Mouse (Mus musculus) limb, embryonic 10.5 days (tissue): ENCODE data around the gene Crhr1. TPM values are rescaled to one million over a fixed set of nuclear protein-coding genes. Genes with fewer than 3 reads are reported as not detected.

Experiments
- DNase-seq: peaks from one replicate; pipeline ENCODE4 v3.0.0-alpha.2; 2017; ENCODE audit warnings: low spot score
- H3K27ac ChIP-seq: fragments of 300-500 bp; sonication (generic); 2 replicates; pipeline ENCODE4 v1.5.1; 2016; ENCODE audit warnings: mild to moderate bottlenecking
- H3K27me3 ChIP-seq: fragments of 300-500 bp; sonication (generic); 2 replicates; pipeline ENCODE4 v1.6.1; 2016; ENCODE audit warnings: low read depth, mild to moderate bottlenecking; ENCODE audit not compliant: poor library complexity, severe bottlenecking
- H3K36me3 ChIP-seq: fragments of 300-500 bp; sonication (generic); 2 replicates; pipeline ENCODE4 v1.6.1; 2016; ENCODE audit warnings: mild to moderate bottlenecking, moderate library complexity
- H3K4me1 ChIP-seq: fragments of 300-500 bp; sonication (generic); 2 replicates; pipeline ENCODE4 v1.6.1; 2016
- H3K4me3 ChIP-seq: fragments of 300-500 bp; sonication (generic); 2 replicates; pipeline ENCODE4 v1.5.1; 2016; ENCODE audit warnings: mild to moderate bottlenecking, moderate library complexity
- H3K9me3 ChIP-seq: fragments of 300-500 bp; sonication (generic); replicated peaks from 2 replicates; pipeline ENCODE4 v1.6.1; 2016; ENCODE audit warnings: mild to moderate bottlenecking
- WGBS: fragments of 180-500 bp; shearing (Covaris S2); methylation state at CpG from one replicate; pipeline ENCODE4 v1.1.7; 2016; 5-methylcytosine and 5-hydroxymethylcytosine counted together
- polyA plus RNA-seq: library from polyadenylated mRNA; unstranded; fragments of >200 nt; fragmentation: Nextera tagmentation; extraction: Ambion mirVana; gene quantifications from 2 replicates; pipeline ENCODE4 v1.2.1, GENCODE M21; 2016

The Crhr1 gene
- polyA plus RNA-seq = 1.1 and 1.5 TPM in 2 replicates

DNA sequence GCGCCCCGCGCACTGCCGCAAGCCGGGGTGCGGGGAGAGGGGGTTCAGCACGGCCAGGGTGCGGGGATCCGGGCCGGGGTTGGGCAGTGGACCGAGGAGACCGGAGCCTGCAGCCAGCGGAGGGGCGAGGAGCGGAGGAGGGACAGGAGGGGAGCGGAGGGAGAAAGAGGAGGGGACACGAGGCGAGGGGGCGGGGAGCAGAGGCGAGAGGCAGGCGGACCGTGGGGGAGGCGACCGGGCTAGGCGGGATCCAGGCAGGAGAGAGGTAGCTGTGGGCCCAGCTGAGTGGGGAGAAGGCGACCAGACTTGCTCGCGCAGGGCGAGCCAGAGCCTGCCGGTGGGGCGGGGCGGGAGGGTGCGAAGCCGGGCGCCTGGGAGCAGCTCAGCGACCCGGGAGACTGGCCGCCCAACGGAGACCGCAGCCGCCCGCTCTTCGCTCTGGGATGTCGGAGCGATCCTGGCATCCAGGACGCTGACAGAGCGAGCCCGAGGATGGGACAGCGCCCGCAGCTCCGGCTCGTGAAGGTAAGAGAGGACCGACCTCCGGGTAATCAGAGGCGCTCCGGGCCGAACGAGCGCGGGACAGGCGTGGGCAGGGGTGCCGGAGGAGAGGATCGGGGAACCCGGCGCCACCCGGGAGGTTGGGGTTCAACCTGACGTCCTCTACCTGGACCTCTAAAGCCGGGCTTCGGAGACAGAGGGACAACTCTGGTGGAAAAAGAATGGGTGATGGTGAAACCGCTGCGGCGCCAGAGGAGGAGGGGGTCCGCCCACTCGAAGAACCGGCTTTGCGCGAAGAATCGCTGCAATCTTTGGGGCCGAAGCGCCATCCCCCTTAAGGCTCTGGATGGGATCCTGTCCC, at the start of gene Crhr1:
Crhr1 (plus strand) TSS at position 276 of the 862 bp plus-strand sequence.
- Histone ChIP-seq H3K27ac (peak within 1 kb of the TSS; percentile 76), H3K36me3 (no peaks in the 10 kb centered on the region), H3K27me3 (peaks cover 85% of the 10 kb centered on the region), H3K9me3 (no peaks in the 10 kb centered on the region), H3K4me3 (peak within 1 kb of the TSS; percentile 68), H3K4me1 (peaks cover 22% of the 10 kb centered on the region)
- DNase-seq = peak; percentile 76
- WGBS = 1% methylated on average over 80 of the region's 80 CpGs

GRCm38 (mm10) chr11:104083248-104083647, 49.4 kb upstream of the Crhr1 start:
- Histone ChIP-seq H3K36me3 (no peaks in the 10 kb centered on the region), H3K4me1 (peaks cover 6% of the 10 kb centered on the region), H3K27me3 (no peaks in the 10 kb centered on the region), H3K9me3 (no peaks in the 10 kb centered on the region), H3K27ac (no peak overlapping the region), H3K4me3 (no peak overlapping the region)
- 96% methylated on average over 6 of the region's 7 CpGs for WGBS
- no peak for DNase-seq

DNA sequence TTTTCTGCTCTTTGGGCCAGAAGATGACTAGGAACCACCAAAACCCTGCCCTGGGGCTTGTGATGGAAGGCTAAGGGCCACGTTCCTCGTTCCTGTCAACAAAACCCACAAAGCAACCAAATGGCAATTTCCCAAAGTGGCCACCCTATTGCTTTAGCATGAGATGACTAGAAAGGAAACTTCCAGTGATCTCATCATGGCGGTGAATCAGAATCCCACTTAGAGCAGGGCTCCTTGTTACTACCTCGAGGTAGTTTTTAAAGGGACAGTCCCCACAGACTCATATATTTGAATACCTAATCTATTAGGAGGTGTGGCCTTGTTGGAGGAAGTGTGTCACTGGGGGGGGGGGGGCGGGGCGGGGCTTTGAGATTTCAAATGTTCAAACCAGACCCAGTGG, 48.9 kb upstream of the Crhr1 start:
- peaks cover 6% of the 10 kb centered on the region for H3K4me1 ChIP-seq
- no peak for DNase-seq
- H3K27me3 ChIP-seq = no peaks in the 10 kb centered on the region
- H3K36me3 ChIP-seq = no peaks in the 10 kb centered on the region
- WGBS = 82% methylated on average over 6 of the region's 6 CpGs
- H3K4me3 ChIP-seq = no peak overlapping the region
- no peak overlapping the region for H3K27ac ChIP-seq
- H3K9me3 ChIP-seq = no peaks in the 10 kb centered on the region

- no peak overlapping the region for H3K27ac ChIP-seq
- no peaks in the 10 kb centered on the region for H3K9me3 ChIP-seq
- WGBS = 76% methylated on average over 10 of the region's 10 CpGs
- no peaks in the 10 kb centered on the region for H3K36me3 ChIP-seq
- no peak overlapping the region for H3K4me3 ChIP-seq
- H3K27me3 ChIP-seq = no peaks in the 10 kb centered on the region
- no peak for DNase-seq
- H3K4me1 ChIP-seq = peaks cover 6% of the 10 kb centered on the region
These were observed 44.1 kb upstream of the Crhr1 start for GRCm38 (mm10) chr11:104088519-104088918.

DNA sequence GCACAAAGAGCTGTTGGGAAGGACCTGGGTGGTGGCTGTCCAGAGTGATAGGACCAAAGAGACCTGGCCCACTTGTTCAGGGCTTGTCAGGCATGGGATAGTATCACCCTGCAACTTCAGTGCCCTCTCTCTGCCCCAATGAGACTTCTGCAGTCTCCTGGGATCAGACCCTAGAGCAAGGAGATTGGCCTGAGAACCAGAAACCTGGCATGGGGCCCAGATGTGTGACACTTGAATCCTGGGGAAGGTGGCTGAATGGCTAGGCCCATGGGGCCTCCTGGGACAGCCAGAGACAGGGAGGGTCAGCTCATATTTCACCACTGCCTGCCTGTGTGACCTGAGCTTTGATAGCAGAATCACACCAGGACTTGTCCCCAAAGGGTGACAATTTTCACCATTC, 41.9 kb upstream of the Crhr1 start:
- Histone ChIP-seq H3K27me3 (no peaks in the 10 kb centered on the region), H3K36me3 (no peaks in the 10 kb centered on the region)
- no peak for DNase-seq

GRCm38 (mm10) chr11:104095151-104095550, 37.5 kb upstream of the Crhr1 start:
- WGBS = 62% methylated on average over 3 of the region's 3 CpGs
- DNase-seq = no peak
- Histone ChIP-seq H3K36me3 (no peaks in the 10 kb centered on the region), H3K4me1 (peaks cover 13% of the 10 kb centered on the region), H3K27me3 (no peaks in the 10 kb centered on the region), H3K27ac (no peak overlapping the region), H3K9me3 (no peaks in the 10 kb centered on the region), H3K4me3 (no peak overlapping the region)

More for the DNA sequence above, 41.9 kb upstream of the Crhr1 start:
- H3K9me3 ChIP-seq = no peaks in the 10 kb centered on the region
- H3K4me1 ChIP-seq = no peaks in the 10 kb centered on the region
- H3K4me3 ChIP-seq = no peak overlapping the region
- H3K27ac ChIP-seq = no peak overlapping the region

DNA sequence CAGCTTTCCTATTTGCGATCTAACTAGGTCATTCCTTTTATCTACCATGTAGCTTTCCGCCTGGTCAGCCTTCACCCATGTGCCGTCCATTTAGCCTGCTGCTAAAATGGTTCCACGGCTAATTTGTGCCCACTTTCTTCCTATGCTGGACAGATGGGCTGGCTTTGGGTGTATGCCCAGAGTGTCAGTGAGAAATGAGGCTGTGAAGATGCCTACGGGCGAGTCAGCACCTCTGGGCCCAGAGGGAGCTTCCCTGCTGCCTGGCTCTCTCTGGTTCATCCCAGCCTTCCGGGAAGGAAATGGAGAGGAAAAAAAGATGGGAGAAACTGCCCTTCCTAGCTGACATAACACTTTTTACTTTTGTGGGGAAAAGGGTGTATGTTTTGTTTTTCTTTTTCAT, 36.1 kb upstream of the Crhr1 start:
- 88% methylated on average over 7 of the region's 7 CpGs for WGBS

DNA sequence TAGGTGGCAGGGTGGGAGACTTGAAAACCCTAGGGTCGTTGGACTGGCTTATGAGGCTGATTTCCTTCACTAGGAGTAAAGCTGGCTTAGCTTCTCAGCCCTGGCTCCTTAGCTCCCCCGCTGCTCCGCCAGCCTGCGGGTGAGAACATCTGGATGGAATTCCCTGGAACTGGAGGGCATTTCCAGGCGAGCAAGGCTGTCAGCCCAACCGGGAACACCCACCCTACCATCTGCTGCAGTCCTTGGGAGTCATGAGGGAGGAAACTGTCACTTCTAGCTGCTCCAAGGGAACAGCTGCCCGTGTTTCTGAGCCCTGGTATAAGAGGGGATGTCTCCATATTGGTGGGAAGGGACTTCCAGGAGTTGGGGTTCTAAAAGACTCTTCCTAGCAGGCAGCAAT, 33.1 kb upstream of the Crhr1 start:
- peak; percentile 45 for DNase-seq
- 9% methylated on average over 7 of the region's 7 CpGs for WGBS

More for the DNA sequence above, 36.1 kb upstream of the Crhr1 start:
- peaks cover 14% of the 10 kb centered on the region for H3K4me1 ChIP-seq
- H3K4me3 ChIP-seq = no peak overlapping the region
- H3K36me3 ChIP-seq = no peaks in the 10 kb centered on the region
- H3K27ac ChIP-seq = no peak overlapping the region
- DNase-seq = no peak
- H3K27me3 ChIP-seq = peaks cover 6% of the 10 kb centered on the region; the same call in 1 of the 2 replicates
- H3K9me3 ChIP-seq = no peaks in the 10 kb centered on the region

GRCm38 (mm10) chr11:104102641-104103040, 30.0 kb upstream of the Crhr1 start:
- H3K27ac ChIP-seq = no peak overlapping the region
- no peaks in the 10 kb centered on the region for H3K36me3 ChIP-seq
- no peak overlapping the region for H3K4me3 ChIP-seq
- peaks cover 6% of the 10 kb centered on the region; the same call in 1 of the 2 replicates for H3K27me3 ChIP-seq
- peaks cover 36% of the 10 kb centered on the region for H3K4me1 ChIP-seq
- WGBS = 44% methylated on average over 8 of the region's 8 CpGs
- no peaks in the 10 kb centered on the region for H3K9me3 ChIP-seq
- no peak for DNase-seq

More for the DNA sequence above, 33.1 kb upstream of the Crhr1 start:
- peaks cover 20% of the 10 kb centered on the region for H3K4me1 ChIP-seq
- H3K4me3 ChIP-seq = no peak overlapping the region
- no peaks in the 10 kb centered on the region for H3K36me3 ChIP-seq
- H3K27ac ChIP-seq = no peak overlapping the region
- peaks cover 6% of the 10 kb centered on the region; the same call in 1 of the 2 replicates for H3K27me3 ChIP-seq
- no peaks in the 10 kb centered on the region for H3K9me3 ChIP-seq

- 0 out of 2 replicates have a peak, but pooled peaks cover under 1% of the 10 kb centered on the region for H3K27me3 ChIP-seq
- 87% methylated on average over 5 of the region's 5 CpGs for WGBS
- H3K4me3 ChIP-seq = no peak overlapping the region
- peaks cover 22% of the 10 kb centered on the region for H3K4me1 ChIP-seq
- H3K27ac ChIP-seq = no peak overlapping the region
- H3K9me3 ChIP-seq = no peaks in the 10 kb centered on the region
- no peak for DNase-seq
- H3K36me3 ChIP-seq = no peaks in the 10 kb centered on the region
These were observed 26.3 kb upstream of the Crhr1 start for GRCm38 (mm10) chr11:104106329-104106728.

DNA sequence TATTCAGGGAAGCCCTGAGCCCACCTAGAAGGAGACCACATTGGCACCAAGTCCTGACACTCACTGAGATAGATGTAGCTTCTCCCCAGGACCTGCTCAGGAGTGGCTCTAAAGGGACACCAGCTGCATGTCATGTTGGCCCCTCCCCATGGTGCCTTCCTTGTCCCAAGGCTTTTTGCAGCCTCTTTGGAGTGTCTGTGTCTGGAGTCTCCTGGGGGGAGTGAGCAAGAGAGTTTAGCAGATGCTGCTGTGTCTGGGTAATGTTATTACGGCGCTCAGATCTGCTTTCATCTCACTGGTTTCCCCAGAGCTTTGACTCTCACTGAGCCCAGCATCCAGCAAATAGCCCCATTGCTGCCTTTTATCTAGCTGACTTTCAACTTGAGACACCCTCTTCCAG, 25.7 kb upstream of the Crhr1 start:
- DNase-seq = no peak
- H3K4me3 ChIP-seq = no peak overlapping the region

DNA sequence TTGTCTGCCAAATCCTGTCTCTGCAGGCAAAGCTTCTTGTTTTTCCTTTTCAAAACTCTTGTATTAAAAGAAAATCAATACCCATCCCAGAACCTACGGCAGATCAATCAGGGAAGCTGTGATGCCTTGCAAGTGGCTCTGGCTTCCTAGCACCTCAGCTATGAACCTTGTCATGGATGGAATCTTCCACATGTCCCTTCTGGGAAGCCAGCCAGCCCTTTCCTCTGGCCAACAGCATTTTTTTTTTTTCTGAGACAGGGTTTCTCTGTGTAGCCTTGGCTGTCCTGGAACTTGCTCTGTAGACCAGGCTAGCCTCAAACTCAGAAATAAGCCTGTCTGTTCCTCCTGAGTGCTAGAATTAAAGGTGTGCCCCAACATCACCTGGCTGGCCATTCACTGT, 22.3 kb upstream of the Crhr1 start:
- no peaks in the 10 kb centered on the region for H3K36me3 ChIP-seq
- H3K9me3 ChIP-seq = no peaks in the 10 kb centered on the region
- WGBS = 87% methylated on average over 1 of the region's 1 CpGs
- H3K27me3 ChIP-seq = no peaks in the 10 kb centered on the region
- no peak overlapping the region for H3K4me3 ChIP-seq
- no peak for DNase-seq
- H3K27ac ChIP-seq = no peak overlapping the region
- H3K4me1 ChIP-seq = peaks cover 18% of the 10 kb centered on the region

More for the DNA sequence above, 25.7 kb upstream of the Crhr1 start:
- Histone ChIP-seq H3K9me3 (no peaks in the 10 kb centered on the region), H3K4me1 (peaks cover 22% of the 10 kb centered on the region), H3K36me3 (no peaks in the 10 kb centered on the region), H3K27me3 (no peaks in the 10 kb centered on the region), H3K27ac (no peak overlapping the region)
- WGBS = 54% methylated on average over 2 of the region's 2 CpGs

- H3K4me1 ChIP-seq = peaks cover 8% of the 10 kb centered on the region; the same call in 1 of the 2 replicates
- H3K36me3 ChIP-seq = no peaks in the 10 kb centered on the region
- H3K9me3 ChIP-seq = no peaks in the 10 kb centered on the region
- H3K27ac ChIP-seq = no peak overlapping the region
- DNase-seq = no peak
- WGBS = 88% methylated on average over 11 of the region's 11 CpGs
- no peaks in the 10 kb centered on the region for H3K27me3 ChIP-seq
- H3K4me3 ChIP-seq = no peak overlapping the region
These were observed 20.8 kb upstream of the Crhr1 start for GRCm38 (mm10) chr11:104111851-104112250.
